Mouse (Mus musculus): Measurements from ENCODE around the gene Fubp3. TPM values are rescaled to one million over a fixed set of nuclear protein-coding genes. Genes with fewer than 3 reads are reported as not detected.
"Not testable (repeated sequence)": the region's sequence is repeated elsewhere in the genome, so short reads cannot be mapped to it uniquely, and the experiment has no call there.

Gene Fubp3
- 72.7 and 76.5 TPM in 2 replicates for polyA plus RNA-seq (2015; fragmentation: Nextera tagmentation; extraction: Ambion mirVana)

DNA sequence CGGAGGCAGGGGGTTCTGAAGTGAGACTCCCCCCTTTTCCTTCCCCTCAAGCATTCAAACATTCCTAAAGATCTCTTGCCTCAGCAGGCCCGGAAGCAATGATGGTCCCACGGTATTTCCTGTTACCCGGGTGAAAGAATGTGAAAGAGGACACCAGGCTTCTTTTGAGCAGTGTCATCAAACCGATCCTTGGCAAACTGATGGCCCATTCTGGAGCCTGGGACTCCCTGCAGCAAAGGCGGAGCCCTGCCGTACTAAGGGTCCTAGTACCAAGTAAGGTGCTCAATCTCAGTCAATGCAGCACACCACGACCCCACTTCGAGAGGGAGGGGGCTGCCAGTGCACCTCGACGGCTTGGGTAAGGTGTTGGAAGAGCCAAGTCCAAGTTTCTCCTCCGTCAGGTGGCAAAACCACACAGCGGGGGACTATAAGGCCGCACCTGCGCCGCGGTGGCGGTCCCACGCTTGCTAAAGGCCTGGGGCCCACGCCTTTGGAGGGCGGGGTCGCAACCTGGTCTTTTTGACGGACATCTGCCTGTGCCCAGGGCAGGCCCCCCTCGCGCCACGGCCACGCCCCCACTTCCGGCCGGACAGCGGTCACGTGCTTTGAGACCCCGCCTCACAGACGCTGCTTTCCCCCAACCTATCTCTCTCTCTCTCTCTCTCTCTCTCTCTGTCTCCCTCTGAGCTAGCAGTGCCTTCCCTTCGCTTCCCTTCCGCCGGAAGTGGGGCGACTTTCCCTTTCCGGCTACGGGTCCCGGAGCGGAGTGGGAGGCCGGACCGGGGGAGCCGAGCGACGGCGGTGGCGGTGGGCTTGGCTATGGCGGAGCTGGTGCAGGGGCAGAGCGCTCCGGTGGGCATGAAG lies at the start of gene Fubp3:
TSS of gene Fubp3 (plus strand) at position 601 of the 864 bp plus-strand sequence.
- Histone ChIP-seq H3K36me3 (ENCODE audit: poor library complexity, severe bottlenecking) (0 out of 2 replicates have a peak, but pooled peaks cover 6% of the 10 kb centered on the region), H3K9me3 (replicated peaks) (no peaks in the 10 kb centered on the region), H3K27me3 (peaks cover 16% of the 10 kb centered on the region; the same call in 1 of the 2 replicates), H3K4me2 (peak within 1 kb of the TSS; percentile 88), H3K4me3 (peak within 1 kb of the TSS; percentile 97), H3K9ac (peak within 1 kb of the TSS; percentile 98), H3K27ac (peak within 1 kb of the TSS; percentile 70), H3K4me1 (peaks cover 19% of the 10 kb centered on the region)
- WGBS = 2% methylated on average over 51 of the region's 51 CpGs
- ATAC-seq = peak; percentile 97

DNA sequence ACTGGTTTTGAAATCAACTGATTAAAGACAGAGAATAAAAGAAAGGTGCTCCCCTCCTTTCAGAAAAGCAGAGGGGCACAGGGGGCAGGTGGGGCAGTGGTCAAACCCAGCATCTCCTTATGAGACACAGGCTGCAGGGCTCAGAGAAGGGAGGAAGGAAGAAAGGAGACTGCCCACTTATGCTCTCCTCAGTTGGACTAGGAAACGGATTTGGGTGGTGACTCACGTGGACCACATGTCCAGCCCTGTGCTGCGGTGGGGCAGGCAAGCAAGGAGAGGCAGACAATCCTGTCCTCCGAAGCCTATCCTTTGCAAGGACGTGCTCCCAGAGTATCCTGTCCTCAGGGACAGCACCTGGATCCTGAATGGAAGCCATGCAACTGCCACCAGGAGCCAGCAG lies 47.8 kb upstream of the Fubp3 start:
- Histone ChIP-seq H3K27me3 (peaks cover 54% of the 10 kb centered on the region), H3K36me3 (ENCODE audit: poor library complexity, severe bottlenecking) (no peaks in the 10 kb centered on the region), H3K4me1 (no peaks in the 10 kb centered on the region), H3K9me3 (replicated peaks) (no peaks in the 10 kb centered on the region), H3K4me2 (no peak overlapping the region), H3K4me3 (no peak overlapping the region), H3K9ac (no peak overlapping the region), H3K27ac (no peak overlapping the region)
- 78% methylated on average over 5 of the region's 5 CpGs for WGBS
- ATAC-seq = no peak

GRCm38 (mm10) chr2:31525778-31526177 lies 46.7 kb upstream of the Fubp3 start:
- H3K27me3 ChIP-seq = peaks cover 57% of the 10 kb centered on the region
- no peaks in the 10 kb centered on the region for H3K9me3 ChIP-seq (replicated peaks)
- H3K4me3 ChIP-seq = no peak overlapping the region
- no peak overlapping the region for H3K27ac ChIP-seq
- no peak overlapping the region for H3K4me2 ChIP-seq
- 10% methylated on average over 10 of the region's 10 CpGs for WGBS
- H3K9ac ChIP-seq = peak overlapping the region; percentile 34; the same call in 1 of the 2 replicates
- H3K36me3 ChIP-seq (ENCODE audit: poor library complexity, severe bottlenecking) = no peaks in the 10 kb centered on the region
- no peaks in the 10 kb centered on the region for H3K4me1 ChIP-seq
- no peak for ATAC-seq

GRCm38 (mm10) chr2:31530201-31530600 lies 42.2 kb upstream of the Fubp3 start:
- H3K4me3 ChIP-seq = no peak overlapping the region
- H3K27ac ChIP-seq = no peak overlapping the region
- H3K36me3 ChIP-seq (ENCODE audit: poor library complexity, severe bottlenecking) = no peaks in the 10 kb centered on the region
- WGBS = 86% methylated on average over 5 of the region's 5 CpGs
- ATAC-seq = no peak
- H3K9ac ChIP-seq = no peak overlapping the region
- no peaks in the 10 kb centered on the region for H3K9me3 ChIP-seq (replicated peaks)
- peaks cover 42% of the 10 kb centered on the region for H3K27me3 ChIP-seq
- no peak overlapping the region for H3K4me2 ChIP-seq
- no peaks in the 10 kb centered on the region for H3K4me1 ChIP-seq

GRCm38 (mm10) chr2:31537054-31537453 lies 35.4 kb upstream of the Fubp3 start:
- WGBS = 51% methylated on average over 5 of the region's 5 CpGs
- no peaks in the 10 kb centered on the region for H3K36me3 ChIP-seq (ENCODE audit: poor library complexity, severe bottlenecking)
- peak; percentile 74; the same call in 1 of the 2 replicates for ATAC-seq

GRCm38 (mm10) chr2:31538745-31539144 lies 33.7 kb upstream of the Fubp3 start:
- Histone ChIP-seq H3K4me1 (peaks cover 9% of the 10 kb centered on the region), H3K27me3 (peaks cover 50% of the 10 kb centered on the region), H3K27ac (no peak overlapping the region), H3K4me2 (no peak overlapping the region), H3K9ac (no peak overlapping the region), H3K9me3 (replicated peaks) (no peaks in the 10 kb centered on the region), H3K36me3 (ENCODE audit: poor library complexity, severe bottlenecking) (no peaks in the 10 kb centered on the region), H3K4me3 (no peak overlapping the region)
- ATAC-seq = no peak
- whole genome bisulfite sequencing = 78% methylated on average over 5 of the region's 5 CpGs

More at GRCm38 (mm10) chr2:31537054-31537453, 35.4 kb upstream of the Fubp3 start:
- Histone ChIP-seq H3K27ac (no peak overlapping the region), H3K4me1 (peaks cover 9% of the 10 kb centered on the region), H3K9me3 (replicated peaks) (no peaks in the 10 kb centered on the region), H3K4me3 (no peak overlapping the region), H3K27me3 (peaks cover 45% of the 10 kb centered on the region), H3K9ac (no peak overlapping the region), H3K4me2 (no peak overlapping the region)

DNA sequence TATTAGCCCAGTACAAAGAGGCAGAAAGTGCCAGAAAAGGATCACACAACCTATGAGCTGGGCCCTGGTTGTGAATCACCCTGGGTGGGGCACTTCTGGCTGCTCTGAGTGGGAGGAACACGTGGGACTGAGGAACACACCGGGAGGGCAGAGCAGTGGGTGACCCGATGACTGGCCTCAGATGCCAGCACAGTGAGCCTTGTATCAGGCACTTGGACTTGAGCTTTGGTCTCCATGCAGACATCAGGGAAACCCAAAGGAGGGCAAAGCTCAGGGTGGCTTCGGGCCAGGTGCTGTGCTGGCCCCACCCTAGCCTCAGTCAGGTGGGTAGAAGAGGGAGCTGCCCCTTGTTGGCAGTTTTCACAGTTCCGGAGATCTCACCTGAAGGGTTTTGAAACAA lies 30.9 kb upstream of the Fubp3 start:
- 90% methylated on average over 5 of the region's 5 CpGs for WGBS
- H3K27me3 ChIP-seq = peaks cover 56% of the 10 kb centered on the region
- H3K4me1 ChIP-seq = peaks cover 18% of the 10 kb centered on the region

GRCm38 (mm10) chr2:31547726-31548125 lies 24.7 kb upstream of the Fubp3 start:
- 39% methylated on average over 11 of the region's 11 CpGs for WGBS
- H3K4me2 ChIP-seq = no peak overlapping the region
- H3K27me3 ChIP-seq = peaks cover 26% of the 10 kb centered on the region
- no peaks in the 10 kb centered on the region for H3K9me3 ChIP-seq (replicated peaks)
- no peak overlapping the region for H3K27ac ChIP-seq
- peaks cover 19% of the 10 kb centered on the region for H3K4me1 ChIP-seq
- H3K9ac ChIP-seq = no peak overlapping the region
- no peak for ATAC-seq
- no peaks in the 10 kb centered on the region for H3K36me3 ChIP-seq (ENCODE audit: poor library complexity, severe bottlenecking)
- no peak overlapping the region for H3K4me3 ChIP-seq

More for the DNA sequence above, 30.9 kb upstream of the Fubp3 start:
- Histone ChIP-seq H3K9ac (no peak overlapping the region), H3K9me3 (replicated peaks) (no peaks in the 10 kb centered on the region), H3K4me3 (no peak overlapping the region), H3K27ac (no peak overlapping the region), H3K36me3 (ENCODE audit: poor library complexity, severe bottlenecking) (no peaks in the 10 kb centered on the region), H3K4me2 (no peak overlapping the region)
- no peak for ATAC-seq

GRCm38 (mm10) chr2:31550503-31550902 lies 21.9 kb upstream of the Fubp3 start:
- no peak for ATAC-seq
- H3K4me2 ChIP-seq = no peak overlapping the region
- H3K27me3 ChIP-seq = peaks cover 10% of the 10 kb centered on the region; the same call in 1 of the 2 replicates
- no peak overlapping the region for H3K4me3 ChIP-seq
- no peaks in the 10 kb centered on the region; the same call in 1 of the 2 replicates for H3K9me3 ChIP-seq (replicated peaks)
- H3K27ac ChIP-seq = no peak overlapping the region
- WGBS = 74% methylated on average over 3 of the region's 3 CpGs
- H3K9ac ChIP-seq = no peak overlapping the region
- H3K4me1 ChIP-seq = peaks cover 12% of the 10 kb centered on the region
- no peaks in the 10 kb centered on the region for H3K36me3 ChIP-seq (ENCODE audit: poor library complexity, severe bottlenecking)

- H3K4me3 ChIP-seq; H3K27ac ChIP-seq; H3K9ac ChIP-seq; H3K27me3 ChIP-seq; ATAC-seq; H3K4me2 ChIP-seq; H3K36me3 ChIP-seq (ENCODE audit: poor library complexity, severe bottlenecking); H3K9me3 ChIP-seq (replicated peaks): not testable (repeated sequence)
- WGBS = 86% methylated on average over 3 of the region's 3 CpGs
- H3K4me1 ChIP-seq = peaks cover 11% of the 10 kb centered on the region
These were observed 21.1 kb upstream of the Fubp3 start for GRCm38 (mm10) chr2:31551351-31551750.

GRCm38 (mm10) chr2:31551971-31552370 lies 20.5 kb upstream of the Fubp3 start:
- H3K4me1 ChIP-seq = peaks cover 11% of the 10 kb centered on the region
- no peak overlapping the region for H3K9ac ChIP-seq
- H3K27me3 ChIP-seq = peaks cover 3% of the 10 kb centered on the region; the same call in 1 of the 2 replicates
- no peaks in the 10 kb centered on the region; the same call in 1 of the 2 replicates for H3K9me3 ChIP-seq (replicated peaks)
- no peak for ATAC-seq
- H3K36me3 ChIP-seq (ENCODE audit: poor library complexity, severe bottlenecking) = no peaks in the 10 kb centered on the region
- 86% methylated on average over 10 of the region's 10 CpGs for WGBS
- H3K4me3 ChIP-seq = no peak overlapping the region
- no peak overlapping the region for H3K27ac ChIP-seq
- no peak overlapping the region for H3K4me2 ChIP-seq

DNA sequence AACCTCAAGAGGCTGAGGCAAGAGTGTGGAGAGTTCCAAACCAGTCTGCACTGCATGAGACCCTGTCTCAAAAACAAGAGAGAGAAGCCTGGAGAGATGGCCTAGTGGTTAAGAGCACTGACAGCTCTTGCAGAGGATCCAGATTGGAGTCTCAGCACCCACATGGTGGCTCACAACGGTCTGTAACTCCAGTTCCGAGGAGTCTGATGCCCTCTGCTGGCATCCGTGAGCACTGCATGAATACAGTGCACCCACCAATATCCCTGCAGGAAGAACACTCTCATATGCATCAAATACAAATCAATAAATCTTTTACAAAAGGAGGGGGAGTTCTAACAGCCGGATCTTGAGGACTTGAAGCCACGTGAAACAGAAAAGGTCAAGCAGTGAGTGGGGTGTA lies 17.8 kb upstream of the Fubp3 start:
- Histone ChIP-seq H3K4me1 (no peaks in the 10 kb centered on the region), H3K4me2 (no peak overlapping the region), H3K9me3 (replicated peaks) (no peaks in the 10 kb centered on the region; the same call in 1 of the 2 replicates), H3K36me3 (ENCODE audit: poor library complexity, severe bottlenecking) (no peaks in the 10 kb centered on the region), H3K27ac (no peak overlapping the region), H3K9ac (no peak overlapping the region), H3K27me3 (peaks cover 4% of the 10 kb centered on the region), H3K4me3 (no peak overlapping the region)
- 88% methylated on average over 5 of the region's 5 CpGs for WGBS
- ATAC-seq = no peak

All from forebrain, embryonic 13.5 days (tissue).